Mouse (Mus musculus): ENCODE measurements around the gene Traf3ip1.

- TF ChIP-seq CTCF (conservative IDR thresholded peaks at IDR 0.05 in 1 of 2, IDR thresholded peaks at IDR 0.05 in 1 of 2; ENCODE audit: low read depth in 2 of 2, low read length in 2 of 2) (no peak), CHD1 (IDR thresholded peaks at IDR 0.05; ENCODE audit: low read depth, low read length) (no peak), ZMIZ1 (IDR thresholded peaks at IDR 0.05; ENCODE audit: low read depth, low read length) (no peak), GABPA (IDR thresholded peaks at IDR 0.05; ENCODE audit: insufficient replicate concordance, low read depth, low read length) (peak; percentile 61), ZNF384 (IDR thresholded peaks at IDR 0.05; ENCODE audit: low read depth, low read length) (no peak), USF2 (conservative IDR thresholded peaks at IDR 0.05; ENCODE audit: low read depth, low read length) (no peak), NRF1 (IDR thresholded peaks at IDR 0.05; ENCODE audit: low read depth, low read length) (peak; percentile 96), TBP (conservative IDR thresholded peaks at IDR 0.05; ENCODE audit: low read depth, low read length) (no peak)
These were observed at the start of gene Traf3ip1 for GRCm38 (mm10) chr1:91494457-91495140.

Measured in CH12.LX (cell line).